Mouse (Mus musculus) gastrocnemius, postnatal 14 days (tissue): ENCODE measurements around the gene Pank1. TPM values are rescaled to one million over a fixed set of nuclear protein-coding genes. Genes with fewer than 3 reads are reported as not detected.

Source experiments
- DNase-seq: peaks from one replicate; pipeline ENCODE4 v3.0.0; 2021; ENCODE audit warnings: mixed read lengths
- intact Hi-C: fragments of 180-260 bp; cut with DNase I; formaldehyde crosslinking; loops from one replicate; pipeline ENCODE4 v1.15.1; 2025; ENCODE audit warnings: low total_unique reads
- microRNA-seq, 2 experiments: library from miRNA; unstranded; fragments of <30 nt; microRNA quantifications; one replicate each; pipeline ENCODE4 v1.2.0; 2021
- total RNA-seq, 2 experiments: library from RNA; stranded (reverse); gene quantifications; 2 replicates each; pipeline ENCODE4 v1.2.3; 2021

Gene Pank1
- total RNA-seq, 2 experiments from 2014 or later = 9.1 to 19.6 TPM

- intact Hi-C loops = no loop called here
- DNase-seq = no peak
Observed at GRCm38 (mm10) chr19:34778993-34779392, 100.3 kb downstream of the Pank1 start.

- DNase-seq = no peak
- intact Hi-C loops = no loop called here
Observed at GRCm38 (mm10) chr19:34778098-34778497, 101.2 kb downstream of the Pank1 start.

- DNase-seq = peak; percentile 24
- intact Hi-C loops = loop anchor here (2.0 kb wide), 1 partner anchor 106 kb away; no protein-coding TSS in a partner anchor
Observed at GRCm38 (mm10) chr19:34772775-34773174, 106.5 kb downstream of the Pank1 start.

GRCm38 (mm10) chr19:34770764-34771163 is 108.5 kb downstream of the Pank1 start:
- intact Hi-C loops = no loop called here
- DNase-seq = no peak

- intact Hi-C loops = no loop called here
- DNase-seq = no peak
Observed at GRCm38 (mm10) chr19:34758754-34759153, 120.5 kb downstream of the Pank1 start.

Small RNA genes within 50 kb of the gene (microRNA-seq; reads per million reads assigned to microRNA genes)
- gene Mir107 = 166 to 276 reads per million in 2 experiments

Other genes starting within 250 kb of the Pank1 start
- gene Ifit1bl2, start 238.7 kb downstream of the Pank1 start, total RNA-seq = under 1 TPM in 1 of 2 experiments, not detected in 1; 0.06 TPM
- gene Ifit1, start 238.6 kb downstream of the Pank1 start, total RNA-seq = under 1 TPM; 0.12 to 0.13 TPM
- gene Slc16a12, start 132.2 kb downstream of the Pank1 start, total RNA-seq = 1 to 10 TPM; 1.5 to 1.8 TPM
- gene Kif20b, start 42.9 kb upstream of the Pank1 start, total RNA-seq = 1 to 10 TPM; 2.4 to 2.6 TPM